Mouse (Mus musculus) embryo, embryonic 11.5 days (tissue): ENCODE measurements around the gene Tardbp.

ENCODE experiments used
- DNase-seq: peaks from one replicate; pipeline ENCODE4 v3.0.0-alpha.2; 2012; ENCODE audit warnings: low read depth, low spot score

Tardbp gene

GRCm38 (mm10) chr4:148602357-148603120 lies 24.3 kb downstream of the Tardbp start, which contains the start of gene Masp2:
TSS of gene Masp2 (plus strand) at chr4:148602554.
- no peak for DNase-seq

GRCm38 (mm10) chr4:148601871-148602270 lies 24.9 kb downstream of the Tardbp start:
- no peak for DNase-seq

GRCm38 (mm10) chr4:148600316-148600715 lies 26.5 kb downstream of the Tardbp start:
- no peak for DNase-seq

- no peak for DNase-seq
Observed at GRCm38 (mm10) chr4:148598826-148599225, 28.0 kb downstream of the Tardbp start.

- no peak for DNase-seq
Observed at GRCm38 (mm10) chr4:148596731-148597130, 30.1 kb downstream of the Tardbp start.

GRCm38 (mm10) chr4:148595916-148596315 lies 30.9 kb downstream of the Tardbp start:
- DNase-seq: no peak

- no peak for DNase-seq
Observed at GRCm38 (mm10) chr4:148593996-148594395, 32.8 kb downstream of the Tardbp start.

- peak; percentile 16 for DNase-seq
Observed at GRCm38 (mm10) chr4:148591637-148592380, 35.0 kb downstream of the Tardbp start.

- DNase-seq: peak; percentile 90
Observed at GRCm38 (mm10) chr4:148591171-148591630, 35.6 kb downstream of the Tardbp start, which contains the start of gene Srm. TSS of gene Srm (plus strand) at chr4:148591503.

- peak; percentile 24 for DNase-seq
Observed at GRCm38 (mm10) chr4:148590421-148591170, 36.2 kb downstream of the Tardbp start.

- no peak for DNase-seq
Observed at GRCm38 (mm10) chr4:148589565-148589964, 37.3 kb downstream of the Tardbp start.

GRCm38 (mm10) chr4:148588793-148589192 lies 38.0 kb downstream of the Tardbp start:
- no peak for DNase-seq

GRCm38 (mm10) chr4:148586648-148587047 lies 40.2 kb downstream of the Tardbp start:
- DNase-seq: no peak

GRCm38 (mm10) chr4:148583257-148583656 lies 43.6 kb downstream of the Tardbp start:
- no peak for DNase-seq

GRCm38 (mm10) chr4:148581422-148581821 lies 45.4 kb downstream of the Tardbp start:
- DNase-seq: no peak

GRCm38 (mm10) chr4:148580765-148581164 lies 46.1 kb downstream of the Tardbp start:
- no peak for DNase-seq

GRCm38 (mm10) chr4:148573222-148573621 lies 53.6 kb downstream of the Tardbp start:
- DNase-seq: no peak

- DNase-seq: no peak
Observed at GRCm38 (mm10) chr4:148570693-148571295, 56.0 kb downstream of the Tardbp start.

- DNase-seq: no peak
Observed at GRCm38 (mm10) chr4:148570138-148570537, 56.7 kb downstream of the Tardbp start.

- no peak for DNase-seq
Observed at GRCm38 (mm10) chr4:148563595-148563994, 63.2 kb downstream of the Tardbp start.

- DNase-seq: no peak
Observed at GRCm38 (mm10) chr4:148562676-148563075, 64.1 kb downstream of the Tardbp start.
